Mouse (Mus musculus) forebrain, embryonic 14.5 days (tissue): ENCODE data around the gene Noto. TPM values are rescaled to one million over a fixed set of nuclear protein-coding genes. Genes with fewer than 3 reads are reported as not detected.

Source experiments
- ATAC-seq: fragments of 200-750 bp; cut with Nextera tagmentation; 2 replicates; pipeline ENCODE4 v1.8.0; 2017; ENCODE audit warnings: mild to moderate bottlenecking, moderate library complexity
- DNase-seq: peaks from one replicate; pipeline ENCODE4 v3.0.0-alpha.2; 2015; ENCODE audit warnings: low spot score
- H3K27ac ChIP-seq: fragments of 300-500 bp; sonication (generic); 2 replicates; pipeline ENCODE4 v1.5.1; 2014; ENCODE audit warnings: low read depth, mild to moderate bottlenecking, control low read depth, low read length, moderate library complexity
- H3K27me3 ChIP-seq: fragments of 300-500 bp; sonication (generic); replicated peaks from 2 replicates; pipeline ENCODE4 v1.6.1; 2014; ENCODE audit warnings: low read length, control low read depth, mixed read lengths; ENCODE audit not compliant: control insufficient read depth, insufficient read depth
- H3K36me3 ChIP-seq: fragments of 300-500 bp; sonication (generic); 2 replicates; pipeline ENCODE4 v1.6.1; 2014; ENCODE audit warnings: low read length, control low read depth; ENCODE audit not compliant: control insufficient read depth, insufficient read depth
- H3K4me1 ChIP-seq: fragments of 300-500 bp; sonication (generic); 2 replicates; pipeline ENCODE4 v1.6.1; 2014; ENCODE audit warnings: antibody characterized with exemption, low read length, control low read depth; ENCODE audit not compliant: control insufficient read depth, insufficient read depth
- H3K4me2 ChIP-seq: fragments of 300-500 bp; sonication (generic); 2 replicates; pipeline ENCODE4 v1.6.1; 2014; ENCODE audit warnings: mild to moderate bottlenecking, control low read depth, low read length
- H3K4me3 ChIP-seq: fragments of 300-500 bp; sonication (generic); 2 replicates; pipeline ENCODE4 v1.5.1; 2014; ENCODE audit warnings: low read depth, low read length, control low read depth
- H3K9ac ChIP-seq: fragments of 300-500 bp; sonication (generic); 2 replicates; pipeline ENCODE4 v1.6.1; 2014; ENCODE audit warnings: mild to moderate bottlenecking, low read length, control low read depth, moderate library complexity
- H3K9me3 ChIP-seq: fragments of 300-500 bp; sonication (generic); replicated peaks from 2 replicates; pipeline ENCODE4 v1.6.1; 2016; ENCODE audit warnings: low read length, control low read depth, mixed read lengths; ENCODE audit not compliant: control insufficient read depth
- WGBS: fragments of 180-500 bp; shearing (Covaris S2); extraction: QIAGEN DNeasy Blood & Tissue Kit; methylation state at CpG from one replicate; pipeline ENCODE4 v1.1.7; 2014; 5-methylcytosine and 5-hydroxymethylcytosine counted together
- polyA plus RNA-seq: library from polyadenylated mRNA; unstranded; fragments of >200 nt; fragmentation: Nextera tagmentation; extraction: Ambion mirVana; gene quantifications from 2 replicates; pipeline ENCODE4 v1.2.1, GENCODE M21; 2014

Noto gene
- polyA plus RNA-seq: not detected in 2 replicates

GRCm38 (mm10) chr6:85423836-85424379, at the start of gene Noto:
Gene Noto (plus strand): TSS chr6:85423886.
- Histone ChIP-seq H3K9ac (no peak within 1 kb of the TSS), H3K4me2 (no peak within 1 kb of the TSS), H3K36me3 (no peaks in the 10 kb centered on the region), H3K9me3 (no peaks in the 10 kb centered on the region), H3K4me3 (no peak within 1 kb of the TSS), H3K4me1 (no peaks in the 10 kb centered on the region), H3K27ac (no peak within 1 kb of the TSS), H3K27me3 (no peaks in the 10 kb centered on the region)
- no peak for DNase-seq
- no peak for ATAC-seq
- WGBS: 13% methylated on average over 28 of the region's 28 CpGs

GRCm38 (mm10) chr6:85373951-85374733, 49.5 kb upstream of the Noto start, which contains the start of gene Rab11fip5:
Gene Rab11fip5 (minus strand): TSS chr6:85374634.
- Histone ChIP-seq H3K9me3 (no peaks in the 10 kb centered on the region), H3K9ac (peak within 1 kb of the TSS; percentile 82), H3K36me3 (no peaks in the 10 kb centered on the region), H3K27me3 (no peaks in the 10 kb centered on the region), H3K27ac (peak within 1 kb of the TSS; percentile 60), H3K4me2 (peak within 1 kb of the TSS; percentile 82), H3K4me3 (peak within 1 kb of the TSS; percentile 75), H3K4me1 (peaks cover 22% of the 10 kb centered on the region; the same call in 1 of the 2 replicates)
- 1% methylated on average over 76 of the region's 80 CpGs for WGBS
- ATAC-seq (peak; percentile 45), DNase-seq (no peak)

GRCm38 (mm10) chr6:85374734-85375114, 49.0 kb upstream of the Noto start:
- peak overlapping the region; percentile 75 for H3K4me3 ChIP-seq
- WGBS: 0% methylated on average over 19 of the region's 19 CpGs
- ATAC-seq: peak; percentile 98

GRCm38 (mm10) chr6:85377066-85377734, 46.5 kb upstream of the Noto start:
- DNase-seq (no peak), ATAC-seq (no peak)
- WGBS: 88% methylated on average over 4 of the region's 4 CpGs
- H3K9ac ChIP-seq: no peak overlapping the region
- H3K27me3 ChIP-seq: no peaks in the 10 kb centered on the region
- no peak overlapping the region for H3K4me3 ChIP-seq
- no peaks in the 10 kb centered on the region for H3K9me3 ChIP-seq
- no peak overlapping the region for H3K4me2 ChIP-seq
- no peak overlapping the region for H3K27ac ChIP-seq
- H3K36me3 ChIP-seq: no peaks in the 10 kb centered on the region
- peaks cover 18% of the 10 kb centered on the region for H3K4me1 ChIP-seq

More at GRCm38 (mm10) chr6:85374734-85375114, 49.0 kb upstream of the Noto start:
- peak; percentile 98 for DNase-seq
- Histone ChIP-seq H3K4me2 (peak overlapping the region; percentile 82), H3K9me3 (no peaks in the 10 kb centered on the region), H3K36me3 (no peaks in the 10 kb centered on the region), H3K9ac (peak overlapping the region; percentile 82), H3K27ac (0 out of 2 replicates have a peak overlapping the region, but pooled peaks have one; percentile 44), H3K27me3 (no peaks in the 10 kb centered on the region), H3K4me1 (peaks cover 22% of the 10 kb centered on the region; the same call in 1 of the 2 replicates)

- no peak for DNase-seq
- Histone ChIP-seq H3K27ac (no peak overlapping the region), H3K27me3 (no peaks in the 10 kb centered on the region), H3K9me3 (no peaks in the 10 kb centered on the region), H3K4me2 (no peak overlapping the region), H3K4me1 (peaks cover 12% of the 10 kb centered on the region), H3K36me3 (no peaks in the 10 kb centered on the region), H3K9ac (no peak overlapping the region), H3K4me3 (no peak overlapping the region)
- 61% methylated on average over 5 of the region's 5 CpGs for WGBS
- no peak for ATAC-seq
These were observed 45.8 kb upstream of the Noto start for GRCm38 (mm10) chr6:85377876-85378275.

GRCm38 (mm10) chr6:85378629-85379028, 45.1 kb upstream of the Noto start:
- peaks cover 5% of the 10 kb centered on the region for H3K4me1 ChIP-seq
- 53% methylated on average over 8 of the region's 8 CpGs for WGBS
- no peak overlapping the region for H3K9ac ChIP-seq
- no peak for DNase-seq
- H3K4me3 ChIP-seq: no peak overlapping the region
- H3K27ac ChIP-seq: no peak overlapping the region
- H3K27me3 ChIP-seq: no peaks in the 10 kb centered on the region
- no peaks in the 10 kb centered on the region for H3K36me3 ChIP-seq
- no peak overlapping the region for H3K4me2 ChIP-seq
- no peak for ATAC-seq
- no peaks in the 10 kb centered on the region for H3K9me3 ChIP-seq

GRCm38 (mm10) chr6:85380201-85380900, 43.3 kb upstream of the Noto start:
- Histone ChIP-seq H3K4me1 (no peaks in the 10 kb centered on the region; the same call in 1 of the 2 replicates), H3K9me3 (no peaks in the 10 kb centered on the region), H3K36me3 (no peaks in the 10 kb centered on the region), H3K9ac (no peak overlapping the region), H3K27ac (no peak overlapping the region), H3K27me3 (no peaks in the 10 kb centered on the region), H3K4me3 (no peak overlapping the region), H3K4me2 (0 out of 2 replicates have a peak overlapping the region, but pooled peaks have one; percentile 18)
- peak; percentile 90 for DNase-seq
- WGBS: 29% methylated on average over 10 of the region's 10 CpGs
- ATAC-seq: peak; percentile 92

GRCm38 (mm10) chr6:85380901-85381647, 42.6 kb upstream of the Noto start:
- no peaks in the 10 kb centered on the region for H3K27me3 ChIP-seq
- no peaks in the 10 kb centered on the region for H3K36me3 ChIP-seq
- no peaks in the 10 kb centered on the region; the same call in 1 of the 2 replicates for H3K4me1 ChIP-seq
- WGBS: 20% methylated on average over 17 of the region's 17 CpGs
- no peak overlapping the region for H3K4me3 ChIP-seq
- H3K27ac ChIP-seq: no peak overlapping the region
- H3K9ac ChIP-seq: no peak overlapping the region
- no peaks in the 10 kb centered on the region for H3K9me3 ChIP-seq
- ATAC-seq (no peak; the same call in 1 of the 2 replicates), DNase-seq (peak; percentile 8)
- 0 out of 2 replicates have a peak overlapping the region, but pooled peaks have one; percentile 18 for H3K4me2 ChIP-seq
